Mouse (Mus musculus): ENCODE measurements around the gene Trim27.

The Trim27 gene

DNA sequence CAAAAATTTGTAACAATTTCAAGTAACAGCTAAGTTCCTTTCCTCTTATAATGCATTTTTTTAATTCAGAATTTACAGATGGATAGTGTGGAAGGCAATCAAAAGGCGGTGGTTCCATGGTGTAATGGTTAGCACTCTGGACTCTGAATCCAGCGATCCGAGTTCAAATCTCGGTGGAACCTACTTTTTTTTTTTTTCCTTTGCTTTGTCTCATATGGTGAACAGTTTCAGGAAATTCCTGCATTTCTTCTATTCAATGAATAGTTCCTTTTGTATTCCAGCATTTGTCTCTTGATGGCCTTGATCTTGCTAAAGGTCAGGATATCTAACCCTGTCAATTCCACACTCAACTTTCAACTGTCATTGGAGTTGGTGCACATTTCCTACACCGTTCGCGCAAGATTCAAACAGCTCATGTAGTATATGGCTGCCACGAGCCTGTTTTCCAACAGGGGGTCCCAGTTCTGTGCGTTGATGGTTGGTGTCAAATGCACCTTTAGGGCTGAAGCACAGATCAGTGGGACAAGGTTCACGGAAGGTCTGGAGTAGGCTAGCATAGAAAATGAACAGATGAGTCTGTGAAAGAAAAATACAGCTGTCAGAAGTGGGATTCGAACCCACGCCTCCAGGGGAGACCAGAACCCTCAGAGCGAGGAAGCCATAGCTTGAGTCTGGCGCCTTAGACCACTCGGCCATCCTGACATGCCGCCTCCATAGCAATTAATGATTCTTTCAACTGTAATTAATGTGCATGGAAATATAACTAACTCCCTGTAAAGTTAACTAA, 6.8 kb upstream of the Trim27 start:
- peak; percentile 87 for DNase-seq

DNA sequence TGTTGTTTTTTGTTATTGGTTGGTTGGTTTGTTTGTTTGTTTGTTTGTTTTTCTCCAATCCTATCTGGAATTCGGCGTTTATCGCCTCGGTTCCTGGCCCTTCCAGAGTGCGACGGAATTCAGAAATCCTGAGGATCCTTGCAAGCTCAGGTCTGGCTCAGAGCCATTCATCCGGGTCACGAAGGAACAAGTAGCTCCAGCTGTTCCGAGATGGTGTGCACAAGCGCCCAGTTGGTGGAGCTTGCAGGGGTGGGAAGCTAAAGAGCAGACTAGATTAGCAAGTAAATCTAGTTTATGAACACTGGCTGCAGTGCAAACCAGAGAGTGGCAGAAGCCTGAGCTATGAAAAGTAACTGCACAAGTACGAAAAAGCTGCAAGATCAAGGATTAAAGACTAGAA, 6.2 kb upstream of the Trim27 start:
- peak; percentile 68 for DNase-seq

DNA sequence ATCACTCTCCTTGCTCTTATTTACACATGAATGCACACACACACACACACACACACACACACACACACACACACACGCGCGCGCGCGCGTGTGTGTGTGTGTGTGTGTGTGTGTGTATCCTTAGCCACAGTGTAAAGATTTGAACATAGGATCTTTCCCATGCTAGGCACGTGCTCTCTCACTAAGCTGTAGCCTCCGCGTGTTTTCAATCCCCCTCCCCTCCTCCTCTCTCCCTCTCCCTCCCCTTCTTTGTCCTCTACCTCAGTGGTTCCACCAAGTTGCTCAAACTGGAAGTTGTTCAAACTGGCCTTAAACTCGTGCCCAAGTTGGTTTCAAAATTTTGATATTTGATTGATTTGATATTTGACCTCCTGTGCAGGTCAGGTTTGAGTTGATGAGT, 2.5 kb upstream of the Trim27 start:
- DNase-seq = no peak

DNA sequence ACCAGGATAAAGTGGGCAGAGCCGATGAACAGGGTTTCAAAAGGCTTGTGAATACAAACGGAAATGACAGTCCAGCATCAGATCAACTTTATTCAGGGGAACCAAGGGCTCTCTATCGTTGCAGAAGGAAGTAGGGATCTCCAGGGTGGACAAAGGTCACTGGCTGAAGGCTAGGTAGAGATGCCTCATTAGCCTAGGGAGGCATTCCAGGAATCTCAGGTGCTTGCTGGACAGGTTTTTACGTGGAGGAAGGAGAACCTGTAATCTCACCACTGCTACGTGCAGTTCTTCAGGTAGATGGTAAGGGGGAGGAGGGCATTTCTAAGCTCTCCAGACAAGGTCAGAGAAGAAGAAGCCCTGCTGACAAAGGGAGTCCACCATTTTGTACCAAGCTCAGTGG, 1.6 kb upstream of the Trim27 start:
- DNase-seq = no peak

DNA sequence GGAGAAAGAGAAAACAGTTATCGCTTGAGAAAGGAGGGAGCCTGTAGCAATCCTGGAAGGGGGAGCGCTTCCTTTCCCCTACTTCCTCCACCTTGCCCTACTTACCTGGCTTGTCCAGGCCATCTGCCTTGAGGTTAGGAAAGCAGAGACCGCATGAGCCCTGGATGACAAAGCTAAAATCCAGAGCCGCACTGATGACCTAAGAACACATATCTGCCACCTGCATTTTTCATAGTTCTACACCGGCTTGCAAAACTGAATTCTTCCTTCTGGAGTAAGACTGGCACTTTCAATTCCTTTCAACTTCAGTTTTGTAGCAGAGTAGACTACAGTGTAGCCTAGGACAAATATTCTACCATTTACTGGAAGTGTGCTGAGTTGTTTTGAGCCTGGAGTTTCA, 881 bp upstream of the Trim27 start:
- no peak for DNase-seq

DNA sequence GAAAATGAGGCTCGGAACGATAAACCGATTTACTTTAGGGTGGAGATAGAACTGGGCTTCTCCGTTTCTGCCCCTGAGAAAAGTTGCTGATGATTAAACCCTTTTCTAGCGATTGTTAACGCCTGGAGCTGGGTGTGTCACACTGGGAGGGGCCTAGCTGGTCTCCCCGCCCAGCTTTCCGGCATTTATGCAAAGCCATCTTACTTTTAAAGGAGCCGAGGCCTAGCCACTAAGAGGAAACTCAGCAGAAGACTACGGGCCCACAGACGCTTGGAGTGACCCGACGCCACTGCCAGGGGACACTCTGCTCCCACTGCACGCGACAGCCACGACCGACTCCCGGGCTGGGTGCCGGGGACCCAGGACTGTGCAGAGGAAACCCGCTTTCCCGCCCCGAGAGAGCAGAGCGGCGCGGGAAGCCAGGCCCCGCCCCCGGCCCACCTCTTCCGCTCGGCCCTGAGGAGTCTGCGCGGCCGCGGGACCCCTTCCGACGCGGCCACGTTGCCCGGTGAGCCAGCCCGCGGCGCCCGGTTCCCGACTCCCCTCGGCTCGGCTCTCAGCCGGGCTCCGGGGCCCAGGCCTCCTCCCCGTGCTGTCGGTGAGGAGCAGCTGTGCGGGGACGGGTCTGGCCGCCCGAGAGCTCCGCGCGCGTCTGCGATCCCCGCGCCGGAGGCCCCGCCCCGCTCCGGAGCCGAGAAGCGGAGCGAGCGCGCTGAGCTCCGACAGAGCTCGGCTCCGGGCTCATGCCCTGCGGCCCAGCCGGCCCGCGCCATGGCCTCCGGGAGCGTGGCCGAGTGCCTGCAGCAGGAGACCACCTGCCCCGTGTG, 692 bp downstream of the Trim27 start:
- DNase-seq = peak; percentile 92

DNA sequence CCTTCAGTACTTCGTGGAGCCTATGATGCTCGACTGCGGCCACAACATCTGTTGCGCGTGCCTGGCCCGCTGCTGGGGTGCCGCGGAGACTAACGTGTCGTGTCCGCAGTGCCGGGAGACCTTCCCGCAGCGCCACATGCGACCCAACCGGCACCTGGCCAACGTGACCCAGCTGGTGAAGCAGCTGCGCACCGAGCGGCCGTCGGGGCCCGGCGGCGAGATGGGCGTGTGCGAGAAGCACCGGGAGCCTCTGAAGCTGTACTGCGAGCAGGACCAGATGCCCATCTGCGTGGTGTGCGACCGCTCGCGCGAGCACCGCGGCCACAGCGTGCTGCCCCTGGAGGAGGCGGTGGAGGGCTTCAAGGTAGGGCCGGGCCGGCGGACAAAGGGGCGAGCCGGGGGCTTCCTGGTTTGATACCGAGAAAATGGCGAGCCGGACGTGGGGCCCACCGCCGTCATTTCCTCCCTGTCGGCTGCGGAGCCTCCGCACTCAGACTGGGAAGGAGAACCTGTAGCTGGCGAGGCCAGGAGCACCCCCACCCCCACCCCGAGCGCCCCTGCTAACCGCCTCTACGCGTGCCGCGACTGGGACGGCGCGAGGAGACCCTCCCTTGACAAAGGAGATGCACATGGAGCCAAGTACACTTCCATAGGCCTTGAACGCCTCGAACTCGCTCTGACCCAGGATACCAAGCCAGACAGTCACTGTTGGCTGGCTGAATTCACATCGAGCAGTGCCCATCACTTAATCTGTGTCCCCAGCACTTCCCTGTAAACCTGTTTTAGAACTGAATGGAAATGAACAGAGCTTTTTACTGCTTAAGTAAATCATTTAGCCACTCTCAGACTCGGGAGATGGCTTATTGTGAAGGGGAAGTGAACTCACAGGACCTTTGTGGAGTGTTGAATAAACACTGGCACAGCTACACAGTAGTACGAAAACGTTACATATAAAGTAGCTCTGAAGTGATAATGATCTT, 1.6 kb downstream of the Trim27 start:
- peak; percentile 69 for DNase-seq

DNA sequence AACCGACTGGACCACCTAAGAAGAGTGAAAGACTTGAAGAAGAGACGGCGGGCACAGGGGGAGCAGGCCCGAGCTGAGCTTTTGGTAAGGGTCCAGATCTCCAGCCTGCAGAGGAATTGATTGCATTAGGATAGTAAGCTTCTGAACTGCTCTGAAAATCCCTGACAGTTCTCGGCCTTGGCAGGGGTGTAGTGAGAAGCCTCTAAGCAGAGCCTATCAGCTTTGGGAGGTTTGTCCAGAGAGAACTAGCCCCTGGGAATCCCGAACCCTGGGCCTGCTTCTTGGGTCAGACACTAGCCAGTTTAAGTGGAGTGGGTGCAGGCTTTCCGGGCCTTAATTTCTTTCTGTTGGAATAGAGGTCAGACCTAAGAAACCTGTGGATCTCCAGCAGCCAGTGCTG, 2.8 kb downstream of the Trim27 start:
- no peak for DNase-seq

DNA sequence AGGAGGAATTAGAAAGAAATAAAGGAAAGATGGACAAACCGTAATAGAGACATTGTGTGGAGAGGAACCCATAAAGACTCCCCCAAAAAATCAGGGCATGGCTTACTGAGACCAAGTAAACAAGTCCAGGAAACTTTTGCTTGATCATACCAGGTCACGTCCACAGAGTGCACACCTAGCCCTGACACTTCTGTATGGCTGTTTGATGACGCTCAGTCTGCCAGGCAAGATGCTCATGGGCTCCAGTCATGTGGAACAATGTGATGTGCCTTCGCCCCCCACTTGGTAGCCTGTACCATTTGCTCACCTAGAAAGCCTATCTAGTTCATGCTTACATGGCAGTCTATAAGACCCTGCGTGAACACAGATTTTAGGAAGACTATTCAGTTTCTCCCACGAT, 3.8 kb downstream of the Trim27 start:
- no peak for DNase-seq

DNA sequence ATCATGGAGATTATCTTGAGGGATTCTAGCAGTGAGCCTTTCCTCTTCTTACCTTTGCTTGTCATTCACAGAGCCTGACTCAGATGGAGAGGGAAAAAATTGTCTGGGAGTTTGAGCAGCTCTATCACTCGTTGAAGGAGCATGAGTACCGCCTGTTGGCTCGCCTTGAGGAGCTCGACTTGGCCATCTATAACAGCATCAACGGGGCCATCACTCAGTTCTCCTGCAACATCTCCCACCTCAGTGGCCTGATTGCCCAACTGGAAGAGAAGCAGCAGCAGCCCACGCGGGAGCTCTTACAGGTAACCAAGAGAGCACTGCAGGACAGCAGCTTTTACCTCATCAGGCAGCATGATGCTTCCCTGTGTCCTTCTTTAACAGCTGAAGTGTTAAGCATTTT, 4.4 kb downstream of the Trim27 start:
- no peak for DNase-seq

DNA sequence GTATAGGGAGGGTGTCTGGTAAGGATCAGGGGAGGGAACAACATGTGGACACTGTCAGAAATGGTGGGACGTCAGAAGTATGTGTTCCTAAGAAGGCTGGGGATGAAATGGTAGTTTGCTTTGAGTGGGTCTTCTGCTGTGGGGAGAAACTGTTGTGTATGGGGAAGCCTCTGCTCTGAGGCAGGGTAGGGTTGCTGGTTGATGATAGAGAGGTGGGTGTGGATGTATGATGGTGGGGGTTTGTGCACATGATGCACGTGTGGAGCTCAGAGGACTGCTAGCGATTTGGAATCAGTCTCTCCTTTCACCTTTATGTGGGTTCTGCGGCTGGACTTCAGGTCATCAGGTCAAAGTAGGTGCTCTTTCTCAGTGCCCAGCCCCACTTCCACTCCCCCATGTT, 6.3 kb downstream of the Trim27 start:
- DNase-seq = no peak

DNA sequence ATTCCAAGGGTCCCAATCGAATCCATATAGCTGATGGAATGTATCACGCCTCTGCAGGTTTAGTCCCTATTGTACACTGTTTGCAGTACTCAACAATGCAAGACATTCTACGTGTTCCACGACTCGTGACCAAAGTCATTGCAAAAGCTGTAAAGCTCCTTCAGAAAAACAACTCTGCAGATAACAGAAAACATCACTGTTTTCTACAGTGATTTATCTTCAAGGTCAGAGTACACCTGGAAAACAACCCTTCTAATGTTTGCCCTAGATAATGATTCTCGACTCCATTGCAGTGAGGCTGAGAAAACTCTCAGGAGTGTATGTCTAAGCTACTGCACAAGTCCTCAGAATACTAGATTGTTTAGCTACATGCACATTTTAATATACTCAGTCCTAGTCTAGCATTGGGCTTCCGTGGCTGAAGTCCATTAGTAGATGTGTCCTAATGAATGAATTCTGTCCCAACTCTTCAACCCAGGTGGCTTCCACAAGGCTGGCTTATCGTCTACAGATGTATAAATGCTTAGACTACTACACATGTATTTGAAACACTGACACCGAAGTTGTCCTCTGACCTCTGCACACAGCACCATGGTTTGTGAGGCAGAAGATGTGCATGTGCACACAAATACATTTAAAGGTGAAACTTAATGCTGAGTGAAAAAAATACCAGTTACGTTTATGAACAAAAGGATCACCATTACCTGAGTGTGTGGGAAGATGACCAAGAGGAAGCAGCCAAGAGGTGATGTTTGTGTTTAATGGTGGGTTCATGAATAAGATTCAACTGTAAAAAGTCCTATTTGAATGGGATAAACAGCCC, 16.4 kb downstream of the Trim27 start:
- no peak for DNase-seq

DNA sequence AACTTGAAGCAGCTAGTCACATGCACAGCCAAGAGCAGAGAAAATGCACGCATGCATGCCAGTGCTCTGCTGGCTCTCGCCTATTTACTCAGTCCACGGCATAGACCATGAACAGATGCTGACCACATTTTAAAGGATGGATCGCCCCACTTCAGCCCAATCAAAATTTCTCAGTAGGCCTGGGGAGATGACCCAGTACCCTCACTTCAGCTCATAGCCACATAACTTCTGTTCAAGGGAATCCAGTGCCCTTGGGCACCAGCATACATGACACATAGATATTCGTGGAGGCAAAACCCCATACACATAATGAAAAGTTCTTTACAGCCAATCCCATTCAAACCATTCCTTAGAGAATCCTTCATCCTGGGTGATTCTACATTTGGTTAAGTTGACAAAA, 18.5 kb downstream of the Trim27 start:
- DNase-seq = no peak

DNA sequence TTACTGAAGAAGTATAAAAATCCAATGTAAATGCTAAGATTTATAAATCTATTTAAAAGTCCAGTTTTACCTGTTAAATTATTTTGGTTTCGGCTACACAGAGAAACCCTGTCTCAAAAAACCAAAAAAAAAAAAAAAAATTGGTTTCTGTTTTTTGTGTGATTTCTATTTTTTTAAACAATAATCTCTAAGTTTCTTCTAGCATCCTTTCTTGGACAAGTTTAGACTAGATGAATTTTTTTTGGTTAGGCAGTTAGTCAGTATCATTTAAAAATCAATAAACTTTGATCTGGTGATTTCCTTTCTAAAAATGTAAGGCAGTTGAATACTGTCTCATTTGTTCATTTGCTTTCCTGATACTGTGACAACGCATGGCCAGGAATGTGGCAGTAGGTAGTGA, 19.1 kb downstream of the Trim27 start:
- no peak for DNase-seq

DNA sequence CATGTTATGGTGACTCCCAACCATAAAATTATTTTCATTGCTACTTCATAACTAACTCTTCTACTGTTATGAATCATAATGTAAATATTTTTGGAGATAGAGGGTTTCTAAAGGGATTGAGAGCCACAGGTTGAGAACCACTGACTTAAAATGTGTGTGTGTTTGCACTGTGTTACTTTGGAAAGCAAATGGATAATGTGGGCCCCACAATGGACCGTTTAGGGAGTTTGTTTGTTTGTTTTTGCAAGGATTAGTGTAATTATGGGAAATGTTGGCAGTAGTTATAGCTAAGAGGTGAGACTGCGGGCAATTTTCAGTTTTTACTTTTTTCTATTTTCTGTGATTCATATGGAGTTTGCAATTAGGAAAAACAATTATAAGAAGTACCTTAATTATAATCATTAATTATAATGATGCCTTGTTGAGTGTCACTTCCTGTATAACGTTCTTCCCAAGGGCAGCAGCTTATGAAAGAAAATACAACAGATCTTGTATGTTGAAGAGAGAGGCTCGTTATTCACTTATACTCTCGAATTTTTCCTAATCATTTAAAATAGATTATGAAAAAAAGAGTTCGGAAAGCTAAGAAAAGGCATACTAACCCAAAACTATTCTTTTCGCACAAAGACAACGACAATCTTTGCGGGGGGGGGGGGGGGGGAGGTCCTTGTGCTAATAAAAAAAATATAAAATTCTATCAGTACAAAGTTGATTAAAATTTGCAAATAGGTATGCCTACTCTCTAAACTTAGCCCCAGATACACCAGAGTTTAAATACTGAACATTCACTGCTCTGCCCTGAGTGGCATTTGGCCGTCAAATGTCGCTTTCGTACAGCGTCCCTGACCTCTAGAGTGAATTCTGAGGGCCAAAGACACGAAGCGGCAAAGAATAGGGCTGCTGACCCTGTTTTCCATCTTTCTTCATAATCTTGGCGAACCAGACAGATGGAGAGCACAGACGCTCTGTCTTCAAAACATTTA, 20.1 kb downstream of the Trim27 start:
- DNase-seq = peak; percentile 62

DNA sequence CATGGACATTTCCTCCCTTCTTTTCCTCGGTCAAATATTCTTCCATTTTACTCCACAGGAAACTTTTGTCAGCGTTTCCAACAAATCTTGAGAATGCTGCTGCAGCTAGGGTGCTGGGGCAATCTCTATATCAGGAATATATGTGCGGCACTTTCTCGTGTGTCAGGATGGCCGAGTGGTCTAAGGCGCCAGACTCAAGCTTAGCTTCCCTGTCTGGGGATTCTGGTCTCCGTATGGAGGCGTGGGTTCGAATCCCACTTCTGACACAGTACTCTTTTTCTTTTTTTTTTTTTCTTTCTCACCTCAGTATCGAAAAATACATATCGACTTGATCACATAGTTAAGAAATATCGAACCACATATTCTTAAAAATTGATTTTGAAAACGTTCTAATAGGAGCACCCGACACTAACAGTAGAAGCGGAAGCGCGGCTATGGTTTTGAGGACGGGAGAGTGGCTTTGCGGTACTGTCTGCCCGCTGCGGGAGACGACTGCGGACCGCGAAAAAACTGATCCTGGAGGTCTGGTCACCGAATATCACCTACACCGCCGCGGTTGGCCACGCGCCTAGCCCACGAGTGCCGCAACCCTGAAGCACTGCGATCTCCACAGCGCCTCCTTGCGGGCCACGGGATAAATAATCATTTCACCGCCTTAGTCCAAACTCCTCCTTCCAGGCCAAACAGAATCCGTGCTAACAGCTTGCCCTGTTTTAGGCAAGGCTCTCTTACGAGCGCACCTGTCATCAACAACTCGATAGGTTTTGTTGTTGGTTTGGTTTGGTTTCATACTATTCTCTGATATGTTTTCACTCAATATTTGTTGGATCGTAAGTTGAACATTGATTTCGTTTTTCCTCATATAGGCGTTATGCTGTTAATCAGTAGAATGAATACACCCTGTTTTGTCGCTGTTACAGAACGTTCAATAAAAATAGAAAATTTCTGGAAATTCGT, 21.1 kb downstream of the Trim27 start:
- DNase-seq = peak; percentile 93

DNA sequence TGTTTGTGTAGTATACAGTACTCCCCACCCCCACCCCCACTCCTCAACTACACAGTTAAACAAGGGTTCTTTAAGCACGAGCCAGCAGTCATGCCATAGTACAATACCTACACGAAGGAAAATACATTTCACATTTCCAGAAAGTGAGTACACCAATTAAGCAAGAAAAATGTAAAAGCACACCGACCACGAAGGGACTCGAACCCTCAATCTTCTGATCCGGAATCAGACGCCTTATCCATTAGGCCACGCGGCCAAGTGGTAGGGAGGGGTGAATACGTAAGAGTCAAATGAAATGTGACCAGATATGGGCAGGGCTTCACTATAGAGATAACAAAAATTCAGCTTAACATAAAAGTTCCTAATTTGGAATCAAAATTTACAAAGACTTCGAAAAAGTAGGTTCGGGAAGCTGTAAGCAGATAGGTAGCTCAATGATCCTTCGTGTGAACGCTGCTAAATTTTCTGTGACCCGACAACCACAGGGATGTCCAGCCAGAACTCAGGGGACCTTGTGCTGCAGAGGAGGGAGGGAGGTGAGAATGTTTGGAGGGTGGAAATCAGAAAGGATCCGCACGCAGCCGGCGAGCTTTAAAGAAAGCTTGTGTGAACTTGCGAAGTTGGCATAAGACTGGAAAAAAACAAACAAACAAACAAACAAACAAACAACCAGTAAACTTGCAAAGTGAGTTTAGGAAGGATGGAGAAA, 36.2 kb downstream of the Trim27 start:
- DNase-seq = peak; percentile 86

DNA sequence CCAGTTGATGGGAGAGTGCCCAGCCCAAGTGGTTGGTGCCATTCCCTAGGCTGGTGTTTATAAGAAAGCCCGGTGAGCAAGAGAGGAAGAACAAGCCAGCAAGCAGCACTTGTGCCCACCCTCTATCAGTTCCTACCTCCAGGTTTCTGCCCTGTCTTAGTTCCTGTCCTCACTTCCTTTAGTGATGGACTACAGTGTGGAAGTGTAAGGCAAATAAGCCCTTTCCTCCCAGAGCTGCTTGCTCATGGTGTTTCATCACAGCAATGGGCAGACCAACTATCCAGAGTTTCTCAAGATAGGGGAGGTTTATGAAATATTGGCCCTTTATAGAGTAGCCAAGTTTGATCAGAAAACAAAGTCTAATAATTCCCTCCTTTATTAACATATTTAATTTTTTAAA, 37.5 kb downstream of the Trim27 start:
- DNase-seq = no peak

Data from liver (tissue).